Mouse (Mus musculus) frontal cortex, adult 2 months (tissue): ENCODE results near the gene Tma7. TPM values are rescaled to one million over a fixed set of nuclear protein-coding genes. Genes with fewer than 3 reads are reported as not detected.

Experiments used
- DNase-seq, 2 experiments: peaks; one replicate each; pipeline ENCODE4 v3.0.0; 2022; ENCODE audit warnings: low spot score in 1 of 2; ENCODE audit errors: extremely low spot score in 1 of 2
- polyA plus RNA-seq: library from polyadenylated mRNA; depleted of rRNA; stranded (reverse); fragments of >200 nt; gene quantifications from 2 replicates; pipeline ENCODE4 v1.2.3, GENCODE M21; 2012

Tma7 gene
- polyA plus RNA-seq, 1 experiment: 173 TPM

GRCm38 (mm10) chr9:109073661-109074573 lies 8.5 kb downstream of the Tma7 start, which contains the start of gene Atrip:
TSS of gene Atrip (minus strand) at chr9:109074124.
- peak; percentile 85 to 96 for DNase-seq

- DNase-seq: no peak
Measured at GRCm38 (mm10) chr9:109068095-109068735, 14.2 kb downstream of the Tma7 start.

- DNase-seq: no peak
Measured at GRCm38 (mm10) chr9:109060898-109061295, 21.5 kb downstream of the Tma7 start.

GRCm38 (mm10) chr9:109060184-109060897 lies 22.0 kb downstream of the Tma7 start:
- DNase-seq: no peak

- peak; percentile 87 to 94 for DNase-seq
Measured at GRCm38 (mm10) chr9:109059136-109059903, 23.1 kb downstream of the Tma7 start, which contains the start of gene Trex1. TSS of gene Trex1 (minus strand) at chr9:109059734.

- no peak for DNase-seq
Measured at GRCm38 (mm10) chr9:109058006-109058765, 24.2 kb downstream of the Tma7 start.

- no peak for DNase-seq
Measured at GRCm38 (mm10) chr9:109057543-109057942, 24.8 kb downstream of the Tma7 start.

- DNase-seq: no peak
Measured at GRCm38 (mm10) chr9:109056916-109057315, 25.5 kb downstream of the Tma7 start.

GRCm38 (mm10) chr9:109056081-109056690 lies 26.2 kb downstream of the Tma7 start:
- DNase-seq: no peak

- DNase-seq: no peak
Measured at GRCm38 (mm10) chr9:109055271-109056030, 26.9 kb downstream of the Tma7 start.

- DNase-seq: peak; percentile 81 to 89
Measured at GRCm38 (mm10) chr9:109054712-109055111, 27.7 kb downstream of the Tma7 start.

GRCm38 (mm10) chr9:109053851-109054250 lies 28.5 kb downstream of the Tma7 start:
- DNase-seq: no peak

GRCm38 (mm10) chr9:109053366-109053765 lies 29.0 kb downstream of the Tma7 start:
- DNase-seq: no peak

GRCm38 (mm10) chr9:109052490-109053260 lies 29.7 kb downstream of the Tma7 start:
- no peak for DNase-seq

- DNase-seq: no peak
Measured at GRCm38 (mm10) chr9:109051651-109052489, 30.5 kb downstream of the Tma7 start.

GRCm38 (mm10) chr9:109051011-109051501 lies 31.3 kb downstream of the Tma7 start:
- DNase-seq: no peak

- DNase-seq: no peak
Measured at GRCm38 (mm10) chr9:109050674-109050997, 31.8 kb downstream of the Tma7 start.
